Mouse (Mus musculus): ENCODE measurements around the gene Prrx1.

Gene Prrx1

GRCm38 (mm10) chr1:163266853-163267538 lies 46.5 kb downstream of the Prrx1 start:
- DNase-seq (ENCODE audit: low read depth, low spot score): no peak

DNA sequence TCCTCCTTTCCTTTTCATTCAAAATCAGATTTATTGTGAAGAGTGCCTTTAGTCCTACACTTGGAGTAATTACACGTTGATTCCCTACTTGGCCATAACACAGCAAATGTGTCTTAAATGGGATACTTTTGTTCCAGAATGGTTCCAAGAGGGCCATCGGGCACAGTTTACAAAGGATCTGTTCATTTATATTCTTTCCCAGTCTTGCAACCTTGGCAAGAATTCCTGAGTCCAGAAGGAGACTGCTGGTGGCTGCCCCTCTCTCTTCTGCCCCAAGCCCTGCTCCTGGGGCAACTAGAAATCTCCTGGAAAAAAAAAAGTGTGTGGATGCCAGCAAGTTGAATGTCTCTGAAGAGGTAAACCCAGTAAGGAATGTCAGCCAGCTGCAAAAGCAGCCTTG lies 56.2 kb downstream of the Prrx1 start:
- no peak for DNase-seq (ENCODE audit: low read depth, low spot score)

DNA sequence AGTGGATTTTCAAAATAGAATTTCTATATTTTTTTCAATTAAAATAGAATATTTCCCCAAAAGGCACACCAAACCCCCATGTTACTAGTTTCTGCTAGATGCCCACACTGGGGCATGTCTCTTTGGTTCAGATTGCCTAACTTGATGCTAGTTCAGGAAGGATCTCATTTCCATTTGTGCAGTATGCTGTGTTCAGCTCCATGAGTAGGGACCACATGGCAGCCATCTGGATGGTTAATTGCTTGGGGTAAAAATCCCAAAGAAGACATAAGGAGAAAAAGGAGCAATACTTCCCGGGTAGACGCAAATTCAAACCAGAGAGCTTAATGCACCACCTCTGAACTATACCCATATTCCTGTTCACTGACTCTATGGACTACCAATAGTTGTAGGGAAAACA lies 57.6 kb downstream of the Prrx1 start:
- no peak for DNase-seq (ENCODE audit: low read depth, low spot score)

DNA sequence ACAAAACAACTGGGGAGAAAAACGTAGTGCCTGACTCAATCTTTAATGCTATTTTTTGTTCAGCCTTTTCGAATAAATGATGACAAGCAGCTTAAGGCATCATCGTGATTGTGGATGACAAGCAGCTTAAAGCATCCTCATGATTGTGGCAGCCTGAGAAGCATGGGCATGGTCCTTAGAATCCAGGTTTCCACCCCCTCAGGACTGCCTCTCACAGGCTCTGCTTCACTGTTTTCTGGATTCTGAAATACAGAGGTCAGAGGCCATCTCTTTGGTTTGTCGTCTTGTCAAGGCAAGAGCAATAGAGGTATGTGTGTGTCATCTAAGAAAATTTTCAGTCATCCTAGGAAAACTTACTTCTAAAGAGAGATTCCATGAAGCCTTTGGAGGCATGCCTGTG lies 60.7 kb downstream of the Prrx1 start:
- no peak for DNase-seq (ENCODE audit: low read depth, low spot score)

- DNase-seq (ENCODE audit: low read depth, low spot score): no peak
These were observed 61.2 kb downstream of the Prrx1 start for GRCm38 (mm10) chr1:163252331-163252730.

- DNase-seq (ENCODE audit: low read depth, low spot score): no peak
These were observed 61.7 kb downstream of the Prrx1 start for GRCm38 (mm10) chr1:163251766-163252165.

GRCm38 (mm10) chr1:163238950-163239349 lies 74.6 kb downstream of the Prrx1 start:
- no peak for DNase-seq (ENCODE audit: low read depth, low spot score)

DNA sequence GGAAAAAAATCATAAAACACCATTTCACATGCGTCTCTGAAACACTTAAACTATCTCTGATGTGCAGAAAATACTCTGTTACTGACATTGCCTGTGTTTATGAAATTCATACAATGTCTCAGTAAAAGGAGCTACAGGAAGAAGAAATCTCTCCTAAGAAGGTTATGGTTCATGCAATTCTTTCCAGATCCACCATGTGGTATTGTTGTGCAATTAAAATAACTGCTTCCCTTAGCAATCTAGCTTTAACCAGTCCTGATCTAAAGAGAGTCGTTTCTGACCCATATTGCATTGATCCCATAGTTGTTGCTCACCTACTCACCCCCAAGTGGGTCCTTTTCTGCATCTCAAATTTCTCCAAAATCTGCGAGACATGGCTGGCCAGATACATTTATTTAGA lies 82.3 kb downstream of the Prrx1 start:
- no peak for DNase-seq (ENCODE audit: low read depth, low spot score)

GRCm38 (mm10) chr1:163226271-163226670 lies 87.2 kb downstream of the Prrx1 start:
- DNase-seq (ENCODE audit: low read depth, low spot score): no peak

- no peak for DNase-seq (ENCODE audit: low read depth, low spot score)
These were observed 91.7 kb downstream of the Prrx1 start for GRCm38 (mm10) chr1:163221767-163222166.

- DNase-seq (ENCODE audit: low read depth, low spot score): no peak
These were observed 104.3 kb downstream of the Prrx1 start for GRCm38 (mm10) chr1:163208919-163209867.

DNA sequence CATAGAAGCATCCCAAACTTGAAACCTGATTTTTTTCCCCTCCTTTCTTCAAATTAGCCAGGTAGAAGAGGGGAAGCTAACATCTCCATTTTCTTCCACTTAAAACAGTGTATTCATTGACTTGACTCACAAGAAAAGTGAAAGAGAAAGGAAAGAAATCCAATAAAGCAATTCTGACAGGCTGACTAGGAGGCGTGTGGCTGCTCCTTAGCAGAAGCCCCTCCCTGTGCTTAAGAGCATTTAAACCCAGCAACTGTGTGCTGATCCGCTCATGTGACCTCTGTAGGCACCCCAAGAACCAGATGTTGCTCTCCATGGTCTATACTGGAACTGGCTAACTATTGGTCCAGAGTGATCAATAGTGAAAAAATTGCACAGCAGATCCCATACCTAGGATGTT lies 114.7 kb downstream of the Prrx1 start:
- no peak for DNase-seq (ENCODE audit: low read depth, low spot score)

- DNase-seq (ENCODE audit: low read depth, low spot score): no peak
These were observed 115.5 kb downstream of the Prrx1 start for GRCm38 (mm10) chr1:163198059-163198458.

All from CD4-positive, CD25-positive, alpha-beta regulatory T cell, adult 2 months (primary cell).